Mouse (Mus musculus) yolk sac, embryonic 10.5 days (tissue): ENCODE measurements around the gene Tusc2.

Experiments used
- DNase-seq: peaks from one replicate; pipeline ENCODE4 v3.0.0-alpha.2; 2017; ENCODE audit warnings: low spot score

Gene Tusc2

DNA sequence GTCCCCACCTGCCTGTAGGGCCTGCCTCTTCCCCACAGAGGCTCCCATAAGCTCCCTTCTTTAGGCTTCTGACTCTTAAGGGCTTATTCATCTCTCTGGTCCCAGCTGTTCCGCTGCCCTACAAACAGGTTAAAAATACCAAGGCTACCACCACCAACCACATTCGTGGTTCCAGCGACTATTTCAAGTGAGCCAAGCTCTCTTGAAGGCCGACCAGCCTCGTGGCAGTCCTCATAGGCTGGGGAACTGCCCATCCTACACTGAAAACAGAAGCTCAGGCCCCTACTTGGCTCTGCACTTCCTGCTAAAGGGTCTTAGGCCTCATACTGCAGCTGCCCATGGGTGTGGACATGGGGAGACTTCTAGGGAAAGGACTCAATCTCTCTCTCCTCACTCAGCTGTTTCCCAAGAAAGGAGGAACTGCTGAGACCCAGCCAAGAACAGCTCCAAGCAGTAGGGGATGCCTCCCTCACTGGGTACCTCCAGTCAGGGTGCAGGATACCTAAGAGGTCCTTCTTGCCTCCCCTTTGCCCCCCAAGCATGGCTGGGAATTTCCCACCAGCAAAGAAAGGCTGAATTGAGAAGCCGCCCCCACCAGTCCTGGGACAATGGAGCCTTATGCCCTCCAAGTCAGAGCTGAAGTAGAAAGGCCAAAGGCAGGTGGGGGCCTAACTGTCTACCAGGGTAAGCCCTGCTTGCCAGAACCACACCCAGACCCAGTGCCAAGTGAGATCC, 48.6 kb downstream of the Tusc2 start:
- DNase-seq = no peak

DNA sequence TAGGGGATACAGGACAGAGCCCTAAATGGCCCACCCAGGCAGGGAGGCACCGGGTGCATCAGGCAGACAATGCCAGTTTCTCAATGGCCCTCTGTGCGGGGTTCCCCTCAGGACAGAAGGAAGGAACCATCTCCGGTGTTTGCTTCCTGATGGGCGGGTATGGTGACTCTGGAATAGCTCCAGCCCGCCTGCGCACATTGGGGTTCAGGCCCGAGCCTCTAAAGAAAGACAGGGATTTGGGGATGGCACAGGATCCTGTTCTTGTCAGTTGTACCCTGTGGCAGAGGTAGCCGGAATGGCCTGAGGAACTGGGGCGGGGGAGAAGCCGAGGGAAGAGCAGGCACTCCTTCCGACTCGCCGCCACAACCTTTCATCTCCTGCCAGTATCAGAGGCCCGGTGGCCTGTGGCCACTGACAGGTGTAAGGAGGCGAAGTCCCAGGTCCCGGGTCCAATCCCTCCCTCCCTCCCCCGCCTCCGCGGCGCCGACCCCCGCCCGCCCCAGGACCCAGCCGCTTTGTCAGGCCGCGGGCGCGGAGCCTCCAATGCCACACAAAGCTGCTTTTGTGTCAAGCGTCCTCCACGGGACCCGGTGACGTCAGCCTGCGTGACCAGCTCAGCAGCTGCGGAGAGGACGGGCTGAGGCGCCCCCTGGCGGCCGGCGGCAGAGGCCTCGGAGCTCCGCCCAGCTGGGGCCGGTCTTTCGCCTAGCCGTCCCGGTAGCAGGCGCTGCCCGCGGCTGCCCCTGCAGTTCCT, 49.3 kb downstream of the Tusc2 start:
- peak; percentile 95 for DNase-seq

DNA sequence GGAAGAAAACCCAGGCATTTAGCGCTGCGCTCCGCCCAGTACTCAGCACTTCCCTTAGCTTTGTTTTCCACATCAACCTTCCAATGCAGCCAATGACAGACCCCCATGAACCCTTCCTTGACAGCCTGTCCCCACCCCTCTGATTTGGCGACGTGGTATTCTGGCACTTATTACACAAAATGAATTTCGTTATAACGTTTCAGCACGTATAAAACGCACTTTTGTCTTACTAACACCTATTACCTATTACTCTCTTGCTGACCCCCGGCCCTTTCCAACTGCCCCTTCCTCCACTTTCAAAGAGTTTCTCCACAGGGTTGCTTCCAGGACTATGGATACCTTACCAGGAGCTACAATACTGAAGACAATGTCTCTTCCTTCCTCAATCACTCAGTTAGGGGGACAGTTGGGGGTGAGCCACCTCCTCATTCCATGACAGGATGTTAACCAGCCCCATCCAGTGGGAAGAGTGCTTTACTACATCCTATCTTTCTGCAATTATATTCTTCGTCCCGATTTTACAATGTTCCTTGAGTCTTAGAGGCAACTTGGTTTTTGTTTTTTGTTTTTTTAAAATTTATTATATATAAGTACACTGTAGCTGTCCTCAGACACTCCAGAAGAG, 50.0 kb downstream of the Tusc2 start:
- DNase-seq = no peak

DNA sequence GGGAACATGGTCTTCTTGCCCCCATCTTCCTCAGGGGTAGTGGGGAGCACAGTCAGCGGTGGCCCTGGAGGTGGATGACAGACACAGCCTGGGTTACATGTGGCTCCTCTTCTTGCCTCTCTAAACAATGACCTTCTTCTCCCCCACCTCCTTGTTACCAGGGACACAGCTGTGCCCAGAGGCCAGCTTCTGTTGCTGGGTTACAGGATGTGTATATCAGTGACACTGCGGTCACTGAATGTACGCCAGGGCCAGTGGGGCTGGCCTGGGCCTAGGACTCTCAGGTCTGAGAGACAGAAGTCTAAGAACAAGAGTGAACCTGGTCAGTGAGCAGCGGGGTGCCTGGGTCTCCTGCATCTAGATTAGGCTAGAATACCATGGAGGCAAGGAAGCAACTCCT, 52.0 kb downstream of the Tusc2 start:
- no peak for DNase-seq
